In the genomic region with DNA sequence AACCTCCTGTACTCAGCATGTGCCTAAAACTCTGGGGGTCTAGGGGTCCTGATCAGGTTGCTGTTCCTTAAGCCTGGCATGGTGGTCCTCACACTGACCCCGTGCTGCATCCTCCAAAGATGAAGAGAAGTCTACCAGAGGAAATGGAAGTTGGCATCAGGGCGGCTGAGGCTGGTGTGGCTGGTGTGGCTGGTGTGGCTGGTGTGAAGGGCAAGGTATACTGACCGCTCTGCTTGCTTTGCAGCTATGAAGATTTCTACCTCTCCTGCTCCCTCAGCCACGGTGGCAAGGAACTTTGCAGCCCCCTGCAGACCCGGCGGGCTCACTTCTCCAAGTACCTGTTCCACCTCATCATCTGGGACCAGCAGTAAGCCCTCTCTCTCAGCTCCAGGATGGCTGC, we compare ENCODE assay signal across 22 mouse cellular contexts. TPM values are rescaled to one million over a fixed set of nuclear protein-coding genes. Genes with fewer than 3 reads are reported as not detected.
DNase-seq lines count a peak whose midpoint lies in the region; ATAC-seq lines count a peak whose summit lies in the region.
"Had no signal": no experiment of that assay in that cellular context is flagged by ENCODE, and none has a peak within 500 bp of the region (broad histone marks: within the 10 kb centered on the region; RNA-seq: fewer than 3 reads in every experiment).

No protein-coding gene starts in this region.

- no peak for ATAC-seq in hindbrain, embryonic 16.5 days
- ATAC-seq in forebrain, embryonic 11.5 days (replicated peaks; ENCODE audit: low FRiP score) = no peak; the same call in 1 of the 2 replicates
- ATAC-seq in hindbrain, embryonic 12.5 days (ENCODE audit: low FRiP score) = no peak
- no peak for ATAC-seq in erythroblast, adult 5-6 weeks (replicated peaks; ENCODE audit: low FRiP score, poor library complexity, severe bottlenecking)
- ATAC-seq in inflammation-experienced regulatory T-cells, adult 6 months = no peak

- H3K36me3 ChIP-seq in hindbrain, embryonic 10.5 days = peaks cover 94% of the 10 kb centered on the region
- H3K36me3 ChIP-seq in hindbrain, embryonic 16.5 days (ENCODE audit: control insufficient read depth, insufficient read depth, low read length) = peaks cover 11% of the 10 kb centered on the region
- H3K36me3 ChIP-seq in forebrain, embryonic 11.5 days (ENCODE audit: control insufficient read depth, insufficient read depth, low read length) = peaks cover 3% of the 10 kb centered on the region
- H3K36me3 ChIP-seq in hindbrain, embryonic 12.5 days = peaks cover 50% of the 10 kb centered on the region

- H3K4me1 ChIP-seq in hindbrain, embryonic 10.5 days (replicated peaks) = peaks cover 88% of the 10 kb centered on the region
- peaks cover 14% of the 10 kb centered on the region for H3K4me1 ChIP-seq in hindbrain, embryonic 16.5 days (ENCODE audit: control insufficient read depth, insufficient read depth, low read depth, low read length)
- peaks cover 20% of the 10 kb centered on the region; the same call in 1 of the 2 replicates for H3K4me1 ChIP-seq in forebrain, embryonic 11.5 days (replicated peaks; ENCODE audit: control insufficient read depth, insufficient read depth, low read length)
- peaks cover 51% of the 10 kb centered on the region for H3K4me1 ChIP-seq in hindbrain, embryonic 12.5 days

- 43% methylated on average over 6 of the region's 6 CpGs for WGBS in hindbrain, embryonic 10.5 days
- WGBS in hindbrain, embryonic 16.5 days = 42% methylated on average over 6 of the region's 6 CpGs
- WGBS in forebrain, embryonic 11.5 days = 41% methylated on average over 6 of the region's 6 CpGs
- 44% methylated on average over 6 of the region's 6 CpGs for WGBS in hindbrain, embryonic 12.5 days

- no peaks in the 10 kb centered on the region for H3K9me3 ChIP-seq in hindbrain, embryonic 10.5 days
- no peaks in the 10 kb centered on the region for H3K9me3 ChIP-seq in hindbrain, embryonic 16.5 days (ENCODE audit: control insufficient read depth, low read length)
- H3K9me3 ChIP-seq in forebrain, embryonic 11.5 days (ENCODE audit: control insufficient read depth, low read length) = no peaks in the 10 kb centered on the region
- no peaks in the 10 kb centered on the region for H3K9me3 ChIP-seq in hindbrain, embryonic 12.5 days (replicated peaks)
- H3K9me3 ChIP-seq: embryonic facial prominence, embryonic 13.5 days; heart, embryonic 12.5 days; kidney, embryonic 15.5 days had no signal

- peak; percentile 25 for DNase-seq in hindbrain, embryonic 10.5 days (ENCODE audit: low spot score)
- peak; percentile 10 for DNase-seq in A20 (ENCODE audit: low read depth, low spot score)
- DNase-seq in forebrain, embryonic 11.5 days (ENCODE audit: low spot score) = no peak
- no peak for DNase-seq in right cerebral cortex, postnatal 4 days
- DNase-seq: B cell, adult 2 months; cerebellum, adult 2 months; heart, postnatal 14 days; kidney, postnatal 4 days; layer of hippocampus, adult 9-11 months; lung, adult 2 months; right cerebral cortex, adult 18-20 months; thymus, postnatal 36 days had no signal

- H3K9ac ChIP-seq in hindbrain, embryonic 16.5 days (ENCODE audit: low read depth, low read length) = no peak overlapping the region
- peak overlapping the region; percentile 41; the same call in 1 of the 2 replicates for H3K9ac ChIP-seq in forebrain, embryonic 11.5 days (ENCODE audit: low read length)
- 0 out of 2 replicates have a peak overlapping the region, but pooled peaks have one; percentile 29 for H3K9ac ChIP-seq in hindbrain, embryonic 12.5 days
- H3K9ac ChIP-seq: embryonic facial prominence, embryonic 13.5 days; heart, embryonic 12.5 days; kidney, embryonic 15.5 days had no signal

- peak overlapping the region; percentile 98 for H3K27ac ChIP-seq in hindbrain, embryonic 10.5 days
- H3K27ac ChIP-seq in hindbrain, embryonic 16.5 days (ENCODE audit: low read depth, low read length) = no peak overlapping the region
- peak overlapping the region; percentile 97 for H3K27ac ChIP-seq in forebrain, embryonic 11.5 days (ENCODE audit: low read depth, low read length)
- peak overlapping the region; percentile 95 for H3K27ac ChIP-seq in hindbrain, embryonic 12.5 days
- H3K27ac ChIP-seq: embryonic facial prominence, embryonic 13.5 days; kidney, embryonic 15.5 days had no signal

- H3K4me3 ChIP-seq in hindbrain, embryonic 10.5 days = peak overlapping the region; percentile 28
- H3K4me3 ChIP-seq in hindbrain, embryonic 16.5 days (ENCODE audit: low read length) = no peak overlapping the region
- no peak overlapping the region for H3K4me3 ChIP-seq in forebrain, embryonic 11.5 days (ENCODE audit: low read depth, low read length)
- H3K4me3 ChIP-seq in hindbrain, embryonic 12.5 days = no peak overlapping the region
- H3K4me3 ChIP-seq: embryonic facial prominence, embryonic 13.5 days; heart, embryonic 12.5 days; kidney, embryonic 15.5 days; megakaryocyte, embryonic 14.5 days; myocyte had no signal

- H3K4me2 ChIP-seq in hindbrain, embryonic 16.5 days (ENCODE audit: low read length) = no peak overlapping the region
- H3K4me2 ChIP-seq in forebrain, embryonic 11.5 days (ENCODE audit: low read depth, low read length, severe bottlenecking) = no peak overlapping the region
- H3K4me2 ChIP-seq in hindbrain, embryonic 12.5 days (replicated peaks) = no peak overlapping the region
- H3K4me2 ChIP-seq: embryonic facial prominence, embryonic 13.5 days; heart, embryonic 12.5 days; kidney, embryonic 15.5 days; liver, embryonic 11.5 days had no signal

- 0 out of 2 replicates have a peak, but pooled peaks cover 3% of the 10 kb centered on the region for H3K27me3 ChIP-seq in hindbrain, embryonic 10.5 days (ENCODE audit: insufficient read depth, poor library complexity, severe bottlenecking)
- H3K27me3 ChIP-seq in hindbrain, embryonic 16.5 days (replicated peaks; ENCODE audit: control insufficient read depth, insufficient read depth, low read length) = no peaks in the 10 kb centered on the region
- H3K27me3 ChIP-seq in forebrain, embryonic 11.5 days (ENCODE audit: control insufficient read depth, insufficient read depth, low read length) = no peaks in the 10 kb centered on the region
- H3K27me3 ChIP-seq in hindbrain, embryonic 12.5 days = no peaks in the 10 kb centered on the region
- H3K27me3 ChIP-seq: embryonic facial prominence, embryonic 13.5 days; heart, embryonic 12.5 days; kidney, embryonic 15.5 days had no signal

RNA-seq across cellular contexts. Expression of gene Pik3c2b, which starts 35.2 kb away (rescaled TPM):
- polyA plus RNA-seq in hindbrain, embryonic 10.5 days (2016; fragmentation: Nextera tagmentation; extraction: Ambion mirVana) = 16.8 and 20.8 TPM in 2 replicates
- 10.3 and 11.4 TPM in 2 replicates for polyA plus RNA-seq in hindbrain, embryonic 16.5 days (2015; fragmentation: Nextera tagmentation; extraction: Ambion mirVana)
- polyA plus RNA-seq in forebrain, embryonic 11.5 days (2014; fragmentation: Nextera tagmentation; extraction: Ambion mirVana) = 25.3 and 25.7 TPM in 2 replicates
- 17.0 and 19.8 TPM in 2 replicates for polyA plus RNA-seq in hindbrain, embryonic 12.5 days (2016; fragmentation: Nextera tagmentation; extraction: Ambion mirVana)
- 0.38 and 0.84 TPM in 2 replicates for total RNA-seq in erythroblast, adult 5-6 weeks (2015; ENCODE audit: low replicate concordance)
- 0.17 and 0.56 TPM in 2 replicates for total RNA-seq in erythroblast, adult 5-6 weeks (2017; ENCODE audit: low replicate concordance)
- polyA plus RNA-seq in inflammation-experienced regulatory T-cells, adult 6 months (2017; shearing (Covaris generic)) = under 1 TPM; 0.36 to 0.67 (median 0.61) TPM

RNA-seq across cellular contexts. Expression of gene Ppp1r15b, which starts 50.2 kb away (rescaled TPM):
- 46.2 and 54.6 TPM in 2 replicates for polyA plus RNA-seq in hindbrain, embryonic 10.5 days (2016; fragmentation: Nextera tagmentation; extraction: Ambion mirVana)
- polyA plus RNA-seq in hindbrain, embryonic 16.5 days (2015; fragmentation: Nextera tagmentation; extraction: Ambion mirVana) = 22.2 and 29.1 TPM in 2 replicates
- 62.8 and 69.7 TPM in 2 replicates for polyA plus RNA-seq in forebrain, embryonic 11.5 days (2014; fragmentation: Nextera tagmentation; extraction: Ambion mirVana)
- polyA plus RNA-seq in hindbrain, embryonic 12.5 days (2016; fragmentation: Nextera tagmentation; extraction: Ambion mirVana) = 49.1 and 53.4 TPM in 2 replicates
- total RNA-seq in erythroblast, adult 5-6 weeks (2015; ENCODE audit: low replicate concordance) = 37.1 and 44.3 TPM in 2 replicates
- 72.2 and 83.8 TPM in 2 replicates for total RNA-seq in erythroblast, adult 5-6 weeks (2017; ENCODE audit: low replicate concordance)
- 10 to 100 TPM; 20.8 to 26.0 (median 23.6) TPM for polyA plus RNA-seq in inflammation-experienced regulatory T-cells, adult 6 months (2017; shearing (Covaris generic))

RNA-seq across cellular contexts. Expression of gene Mdm4, which starts 50.4 kb away (rescaled TPM):
- polyA plus RNA-seq in hindbrain, embryonic 10.5 days (2016; fragmentation: Nextera tagmentation; extraction: Ambion mirVana) = 31.9 and 36.3 TPM in 2 replicates
- polyA plus RNA-seq in hindbrain, embryonic 16.5 days (2015; fragmentation: Nextera tagmentation; extraction: Ambion mirVana) = 30.2 and 30.3 TPM in 2 replicates
- 44.7 and 51.0 TPM in 2 replicates for polyA plus RNA-seq in forebrain, embryonic 11.5 days (2014; fragmentation: Nextera tagmentation; extraction: Ambion mirVana)
- 47.6 and 49.1 TPM in 2 replicates for polyA plus RNA-seq in hindbrain, embryonic 12.5 days (2016; fragmentation: Nextera tagmentation; extraction: Ambion mirVana)
- 38.2 and 53.6 TPM in 2 replicates for total RNA-seq in erythroblast, adult 5-6 weeks (2015; ENCODE audit: low replicate concordance)
- 69.9 and 74.2 TPM in 2 replicates for total RNA-seq in erythroblast, adult 5-6 weeks (2017; ENCODE audit: low replicate concordance)
- 100 to 1,000 TPM in 1 of 3 experiments, 10 to 100 TPM in 2; 94.1 to 139 (median 98.6) TPM for polyA plus RNA-seq in inflammation-experienced regulatory T-cells, adult 6 months (2017; shearing (Covaris generic))

Comparison
In these comparisons a context has a peak if more than half of its experiments do, and no peak if none do; other contexts are left out.
1. DNase-seq: peak in hindbrain, embryonic 10.5 days (single experiment) and A20 (single experiment); none in forebrain, embryonic 11.5 days (single experiment) and right cerebral cortex, postnatal 4 days (single experiment).